Mouse (Mus musculus): ENCODE measurements around the gene Podxl2.

Gene Podxl2

DNA sequence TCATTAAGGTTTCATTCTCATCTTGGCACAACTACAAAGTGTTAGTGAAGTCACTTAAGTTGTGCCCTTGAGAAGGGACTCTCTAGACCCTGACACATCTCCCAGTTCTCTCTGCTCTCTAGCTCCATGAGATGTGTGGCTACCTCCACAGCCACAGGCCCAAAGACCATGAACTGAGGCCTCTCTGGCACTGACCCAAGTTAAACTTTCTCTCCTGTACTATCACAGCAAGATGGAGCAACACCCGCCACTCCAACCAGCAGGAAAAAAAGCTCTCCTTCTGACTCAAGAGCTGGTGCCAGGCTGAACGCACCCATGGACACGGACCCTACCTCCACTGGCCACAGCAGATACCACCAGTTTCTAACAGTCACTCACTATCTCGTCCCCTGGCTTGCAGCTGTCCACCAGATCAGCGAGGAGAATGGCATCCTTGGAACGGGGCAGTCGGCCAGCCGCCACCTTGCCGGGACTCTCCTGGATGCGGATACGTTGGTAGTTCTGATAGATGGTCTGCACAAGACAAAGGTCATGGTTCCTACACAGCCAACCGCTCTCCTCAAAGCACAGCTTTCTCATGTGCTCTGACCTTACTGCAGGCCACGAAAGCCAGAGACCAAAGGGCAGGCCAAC lies 14.7 kb upstream of the Podxl2 start:
- no peak for DNase-seq (ENCODE audit: low spot score in 2 of 2)

DNA sequence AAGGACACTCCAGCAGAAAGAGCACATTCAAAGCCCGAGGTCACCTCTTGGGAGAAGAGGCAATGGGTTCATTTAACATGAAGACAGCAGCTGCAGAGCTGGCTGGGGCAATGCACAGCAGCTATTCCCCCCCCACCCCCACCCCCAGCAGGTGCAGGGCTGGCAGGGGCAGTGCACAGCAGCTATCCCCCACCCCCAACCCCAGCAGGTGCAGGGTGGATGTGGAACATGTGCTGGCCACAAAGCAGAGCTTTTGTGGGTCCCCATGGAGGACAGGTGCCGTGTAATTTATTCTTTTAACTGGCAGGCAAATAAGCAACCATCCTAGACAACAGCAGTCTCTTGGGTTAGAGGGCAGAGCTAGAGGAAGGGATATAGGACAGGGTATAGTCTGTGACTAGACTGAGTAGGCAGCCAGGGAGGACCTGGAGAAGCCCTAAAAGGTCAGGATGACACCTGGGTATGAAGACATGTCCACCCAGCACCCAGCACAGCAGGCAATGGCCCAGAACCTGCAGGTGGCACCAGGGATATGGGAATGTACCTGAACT lies 11.6 kb upstream of the Podxl2 start:
- no peak for DNase-seq (ENCODE audit: low spot score in 2 of 2)

- no peak for DNase-seq (ENCODE audit: low spot score in 2 of 2)
These were observed 11.0 kb upstream of the Podxl2 start for GRCm38 (mm10) chr6:88885644-88886416.

- no peak for DNase-seq (ENCODE audit: low spot score in 2 of 2)
These were observed 9.8 kb upstream of the Podxl2 start for GRCm38 (mm10) chr6:88884690-88885089.

DNA sequence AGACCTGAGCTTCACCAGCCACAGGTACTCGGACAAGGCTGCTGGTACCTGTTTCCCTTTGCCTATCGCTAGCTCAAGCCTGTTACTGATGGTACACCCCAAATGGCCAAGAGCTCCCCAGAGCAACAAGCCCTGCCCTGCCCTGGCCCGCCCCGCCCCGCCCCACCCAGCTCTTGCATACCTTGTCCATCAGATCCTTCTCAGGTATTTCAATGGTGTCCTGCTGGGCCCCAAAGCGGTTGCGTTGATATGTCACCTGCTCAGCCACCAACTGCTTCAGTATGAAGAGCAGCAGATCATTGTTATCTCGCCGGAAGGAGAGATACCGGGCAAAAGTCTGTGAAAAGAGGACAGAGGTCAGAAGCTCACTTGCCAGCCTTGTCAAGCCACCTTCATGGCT lies 9.4 kb upstream of the Podxl2 start:
- no peak for DNase-seq (ENCODE audit: low spot score in 2 of 2)

- DNase-seq (ENCODE audit: low spot score in 2 of 2) = no peak
These were observed 6.5 kb upstream of the Podxl2 start for GRCm38 (mm10) chr6:88881334-88881733.

DNA sequence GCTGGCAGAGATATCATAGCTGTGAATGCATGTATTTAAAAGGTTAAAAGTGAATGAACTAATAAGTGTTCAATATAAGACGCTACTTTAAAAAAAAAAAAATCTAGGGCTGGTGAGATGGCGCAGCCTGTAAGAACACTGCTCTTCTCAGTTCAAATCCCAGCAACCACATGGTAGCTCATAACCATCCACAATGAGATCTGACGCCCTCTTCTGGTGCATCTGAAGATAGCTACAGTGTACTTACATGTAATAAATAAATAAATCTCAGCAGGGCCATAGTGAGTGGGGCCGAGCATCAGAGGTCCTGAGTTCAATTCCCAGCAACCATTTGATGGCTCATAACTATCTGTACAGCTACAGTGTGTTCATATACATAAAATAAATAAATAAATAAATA lies 4.6 kb upstream of the Podxl2 start:
- DNase-seq (ENCODE audit: low spot score in 2 of 2) = no peak

DNA sequence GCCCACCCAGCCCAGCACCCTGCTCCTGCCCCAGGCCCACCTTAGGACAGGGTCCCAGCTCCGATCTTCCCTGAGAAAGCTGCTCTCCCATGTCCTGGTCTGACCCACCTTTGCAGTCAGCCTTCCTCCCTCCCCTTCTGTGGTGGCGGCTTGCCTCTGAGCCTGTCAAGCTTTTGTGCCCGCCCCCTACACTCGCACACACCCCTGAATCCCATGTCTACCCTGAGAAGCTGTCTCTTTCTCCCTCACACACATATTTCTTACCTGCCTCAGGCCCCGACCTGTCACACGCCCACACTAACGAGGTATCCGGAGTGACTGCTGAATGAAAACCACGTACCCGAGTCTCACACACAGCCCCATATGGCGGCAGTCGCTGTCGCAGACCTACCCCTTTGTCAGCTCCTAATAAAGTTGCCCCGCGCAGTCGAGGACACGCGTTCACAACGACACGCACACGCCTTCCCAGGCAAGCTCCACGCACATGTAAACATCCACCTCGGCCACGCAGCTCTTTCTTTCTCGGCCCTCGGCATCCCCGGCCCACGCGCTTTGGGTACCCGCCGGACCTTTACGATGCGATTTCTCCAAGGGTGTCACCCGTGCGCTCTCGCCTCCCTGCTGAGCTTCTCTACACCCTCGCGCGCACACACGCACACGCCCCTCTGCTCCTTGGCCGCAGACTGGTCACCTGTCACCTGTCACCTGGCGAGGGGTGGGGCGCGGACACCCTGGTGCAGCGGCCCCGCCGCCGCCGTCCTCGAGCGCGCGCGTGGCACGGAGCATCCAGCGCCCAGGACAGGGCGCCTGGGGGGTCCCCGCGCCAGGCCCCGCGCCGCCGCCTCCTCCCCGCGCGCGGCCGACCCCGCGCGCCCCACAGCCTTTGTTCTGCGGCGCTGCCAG lies 628 bp downstream of the Podxl2 start:
- peak in 1 of 2 experiments; percentile 32 for DNase-seq (ENCODE audit: low spot score in 2 of 2)

DNA sequence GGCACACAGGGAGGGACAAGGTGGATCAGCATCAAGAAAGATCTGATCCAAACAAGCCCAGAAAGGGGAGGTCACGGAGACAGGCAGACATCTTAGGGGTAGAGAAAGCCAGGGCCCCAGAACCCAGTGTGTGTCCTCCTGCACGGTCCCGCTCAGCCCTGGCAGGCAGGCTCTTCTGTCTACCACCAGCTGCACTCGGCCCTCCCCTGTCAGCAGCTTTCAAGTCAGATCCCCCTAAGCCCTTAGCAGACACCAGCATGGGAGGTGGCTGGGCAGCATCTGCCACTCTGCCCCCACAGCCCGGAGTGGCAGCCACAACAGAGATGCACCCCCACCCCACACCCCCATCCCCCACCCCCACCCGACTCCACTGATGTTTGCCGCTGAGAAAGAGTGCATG lies 2.0 kb downstream of the Podxl2 start:
- DNase-seq (ENCODE audit: low spot score in 2 of 2) = no peak

DNA sequence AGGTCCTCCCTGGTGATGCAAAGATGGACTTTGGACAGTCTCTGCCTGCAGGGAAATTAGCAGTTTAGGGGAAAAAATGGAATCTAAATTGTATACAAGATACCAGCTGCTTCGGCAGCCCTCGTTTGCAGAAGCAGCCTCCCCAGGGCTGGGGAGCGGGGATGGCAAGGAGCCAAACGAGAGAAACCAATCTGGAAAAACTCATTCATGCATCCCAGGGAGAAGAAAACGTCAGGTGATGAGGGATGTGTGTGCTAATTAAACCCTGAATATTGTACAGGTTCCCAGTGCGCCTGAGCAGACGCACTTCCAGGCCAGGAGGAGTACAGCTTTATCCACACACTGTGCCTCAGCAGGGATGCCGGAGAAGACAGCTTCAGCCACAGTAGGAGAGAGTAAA lies 3.3 kb downstream of the Podxl2 start:
- peak; percentile 46 for DNase-seq (ENCODE audit: low spot score in 2 of 2)

- DNase-seq (ENCODE audit: low spot score in 2 of 2) = no peak
These were observed 4.2 kb downstream of the Podxl2 start for GRCm38 (mm10) chr6:88870594-88870993.

DNA sequence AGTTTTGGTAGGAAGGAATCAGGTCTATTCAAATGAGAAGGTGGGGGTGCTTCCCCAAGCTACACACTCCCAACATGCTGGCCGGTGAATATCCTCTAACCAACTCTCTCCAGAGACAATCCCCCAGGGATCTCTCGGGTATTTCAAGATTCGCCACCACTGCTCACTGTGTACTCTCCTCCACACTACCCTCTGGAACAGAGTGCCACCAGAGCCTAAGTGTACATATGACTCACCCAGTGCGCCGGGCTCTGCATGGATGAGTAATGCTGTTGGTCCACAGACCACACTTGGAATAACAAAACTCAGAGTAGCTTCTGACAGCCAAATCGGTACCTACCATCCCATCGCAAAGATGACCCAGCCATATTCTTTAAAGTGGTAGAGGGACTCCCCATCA lies 5.4 kb downstream of the Podxl2 start:
- no peak for DNase-seq (ENCODE audit: low spot score in 2 of 2)

GRCm38 (mm10) chr6:88865704-88866103 lies 9.1 kb downstream of the Podxl2 start:
- DNase-seq (ENCODE audit: low spot score in 2 of 2) = no peak

DNA sequence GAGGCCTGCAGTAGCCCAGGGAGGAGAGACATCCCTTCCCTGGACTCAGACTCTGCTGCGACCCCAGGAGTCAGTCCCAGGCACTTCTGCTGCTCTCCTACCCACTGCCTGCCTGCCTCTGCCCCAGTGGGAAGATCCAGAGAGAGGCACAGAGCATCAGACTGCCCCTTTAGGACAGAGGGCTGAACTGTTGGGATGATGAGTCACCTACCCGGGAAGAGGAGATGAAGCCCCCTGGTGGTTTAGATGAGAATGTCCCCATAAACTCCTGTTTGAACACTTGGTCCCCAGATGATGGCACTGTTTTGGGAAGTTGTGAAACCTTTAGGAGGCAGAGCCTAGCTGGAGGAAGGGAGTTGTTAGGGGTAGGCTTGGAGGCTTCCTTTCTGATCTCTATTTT lies 13.9 kb downstream of the Podxl2 start:
- no peak for DNase-seq (ENCODE audit: low spot score in 2 of 2)

GRCm38 (mm10) chr6:88858341-88858740 lies 16.5 kb downstream of the Podxl2 start:
- no peak for DNase-seq (ENCODE audit: low spot score in 2 of 2)

DNA sequence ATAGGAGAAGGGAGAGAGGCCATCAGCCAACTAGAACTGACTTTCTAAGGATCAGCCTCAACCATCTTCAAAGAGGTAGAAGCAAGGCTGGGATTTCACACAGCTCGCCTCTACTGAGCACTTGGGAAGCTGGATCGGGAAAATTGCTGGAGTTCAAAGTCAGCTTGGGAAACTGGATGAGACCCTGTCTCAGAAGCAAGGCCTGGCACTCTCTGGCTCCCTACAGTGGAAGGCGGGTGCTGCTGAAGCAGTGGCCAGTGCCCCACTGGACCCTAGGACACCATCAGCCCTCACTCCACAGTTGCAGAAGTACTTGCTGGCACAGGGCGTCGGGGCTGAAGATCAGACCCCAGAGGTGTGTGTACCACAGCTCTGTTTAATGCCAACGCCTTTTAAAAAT lies 17.0 kb downstream of the Podxl2 start:
- DNase-seq (ENCODE audit: low spot score in 2 of 2) = no peak

DNA sequence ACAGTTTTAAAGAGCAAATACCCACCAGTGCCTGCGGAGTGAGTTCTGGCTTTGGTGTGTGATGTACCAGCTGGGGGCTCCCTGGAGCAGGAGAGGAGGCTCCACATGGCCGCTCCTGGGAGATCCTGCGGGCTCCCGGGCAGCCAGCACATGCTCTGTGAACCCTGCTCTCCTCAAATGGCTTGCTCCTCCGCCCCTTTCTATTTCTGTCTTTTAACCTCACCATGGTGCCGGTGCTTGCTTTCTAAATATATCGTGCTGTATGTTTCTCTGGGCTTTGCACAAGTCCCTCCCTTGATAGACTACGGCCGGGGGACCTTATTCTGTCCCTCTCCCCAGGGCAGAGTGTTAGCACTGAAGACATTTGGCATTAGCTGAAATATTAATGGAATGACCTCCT lies 17.6 kb downstream of the Podxl2 start:
- no peak for DNase-seq (ENCODE audit: low spot score in 2 of 2)

DNA sequence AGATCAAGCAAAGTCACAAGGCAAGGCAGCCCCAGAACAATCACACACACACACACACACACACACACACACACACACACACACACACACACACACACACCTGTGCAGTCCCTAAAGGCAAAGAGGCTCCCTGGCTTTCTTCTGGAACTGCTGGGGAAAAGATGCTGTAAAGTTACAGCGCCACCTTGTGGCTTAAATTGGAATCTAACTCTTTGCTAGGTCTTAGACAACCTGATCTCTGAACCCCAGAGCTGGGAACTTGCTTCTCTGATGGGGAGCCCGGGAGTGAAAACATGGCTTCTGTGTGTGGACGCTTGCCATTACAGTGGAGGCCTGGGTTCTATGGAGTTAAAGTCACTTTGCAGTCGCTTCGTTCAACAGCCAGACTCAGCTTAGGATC lies 19.2 kb downstream of the Podxl2 start:
- no peak for DNase-seq (ENCODE audit: low spot score in 2 of 2)

- DNase-seq (ENCODE audit: low spot score in 2 of 2) = no peak
These were observed 20.3 kb downstream of the Podxl2 start for GRCm38 (mm10) chr6:88854509-88854908.

DNA sequence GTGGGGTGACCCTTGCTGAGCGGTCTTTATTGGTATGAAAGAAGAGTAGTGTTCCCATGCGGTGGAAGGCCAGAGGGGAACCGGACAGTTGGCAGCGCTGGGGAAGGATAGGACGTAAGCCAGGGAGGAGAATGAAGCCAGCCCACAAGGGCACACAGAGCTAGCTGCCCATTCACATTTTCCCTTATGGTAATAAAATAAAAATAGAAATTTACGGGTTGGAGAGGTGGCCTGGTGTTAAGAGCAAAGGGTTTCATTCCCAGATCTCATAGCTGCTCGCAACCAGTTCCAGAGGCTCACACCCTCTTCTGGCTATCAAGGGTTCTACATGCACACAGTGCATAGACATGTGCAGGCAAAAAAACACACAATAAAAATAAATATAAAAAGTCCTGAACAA lies 24.8 kb downstream of the Podxl2 start:
- no peak for DNase-seq (ENCODE audit: low spot score in 2 of 2)

- no peak for DNase-seq (ENCODE audit: low spot score in 2 of 2)
These were observed 25.6 kb downstream of the Podxl2 start for GRCm38 (mm10) chr6:88849270-88849669.

DNA sequence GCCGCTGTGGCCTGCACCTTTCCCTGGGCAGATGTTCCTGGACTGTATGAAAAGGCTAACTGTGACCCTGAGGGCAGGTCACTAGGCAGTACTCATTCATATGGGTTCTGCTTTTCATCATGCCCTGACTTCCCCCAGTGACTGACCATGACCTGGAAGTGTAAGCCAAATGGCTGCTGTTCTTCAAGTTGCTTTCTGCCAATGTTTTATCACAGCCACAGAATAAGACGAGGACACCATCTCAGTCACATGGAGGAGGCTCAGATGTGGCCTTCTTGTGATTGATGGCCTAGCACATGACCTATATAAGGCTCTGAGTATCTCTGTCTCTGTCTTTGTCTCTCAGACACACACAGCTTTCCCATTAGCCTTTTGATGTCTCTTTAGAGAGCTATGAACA lies 27.3 kb downstream of the Podxl2 start:
- DNase-seq (ENCODE audit: low spot score in 2 of 2) = no peak

Data from frontal cortex, postnatal 14 days (tissue).